In the genomic region with DNA sequence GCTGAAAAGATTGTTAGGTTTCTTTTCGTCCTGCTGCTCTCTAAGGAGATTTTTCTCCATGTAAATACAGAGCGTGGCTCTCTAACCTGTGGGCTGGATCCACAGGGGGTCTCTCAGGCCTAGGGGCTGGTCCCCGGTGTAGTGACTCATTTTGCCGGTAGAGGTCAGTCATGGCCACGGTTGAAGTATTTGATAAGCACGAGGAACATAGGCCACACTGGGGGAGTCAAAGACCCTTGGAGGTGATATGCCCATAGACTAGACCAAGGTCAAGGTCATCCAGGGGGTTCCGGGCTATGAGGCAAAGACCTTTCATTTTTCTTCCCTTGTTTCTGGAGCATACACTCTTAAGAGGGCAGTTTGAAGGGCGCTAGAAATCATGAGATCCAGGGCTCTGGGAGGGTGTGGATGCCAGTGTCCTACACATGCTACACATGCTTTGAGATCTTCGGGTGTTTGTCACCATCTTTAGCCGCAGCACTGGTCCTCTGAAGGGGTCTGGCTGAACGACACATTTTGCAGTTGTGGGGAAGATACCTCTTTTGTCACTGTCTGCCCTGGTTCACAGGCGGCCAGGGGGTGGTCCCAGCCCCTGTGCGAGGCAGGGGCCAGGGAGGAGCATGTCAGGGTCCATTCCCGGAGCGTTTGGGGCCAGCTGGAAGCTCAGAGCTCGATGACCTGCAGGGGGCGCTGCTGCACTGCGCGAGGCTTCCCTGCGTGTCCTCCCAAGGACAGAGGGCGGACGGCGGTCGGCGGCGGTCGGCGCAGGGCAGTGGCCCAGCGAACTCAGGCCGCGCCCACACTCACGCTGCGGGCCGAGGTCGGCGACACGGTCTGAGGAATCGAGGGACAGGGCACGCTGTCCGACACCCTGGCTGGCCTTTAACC, we compare ENCODE assay signal across 8 mouse cellular contexts.
A peak's percentile ranks its signal among the peaks of the same experiment; 100 is the strongest.
DNase-seq lines count a peak whose midpoint lies in the region; ATAC-seq lines count a peak whose summit lies in the region.

No protein-coding gene starts in this region.

- intact Hi-C loops in left cerebral cortex, postnatal 25 days (cut with DNase I), result loop anchor here (2.0 to 10.0 kb wide), 5 partner anchors 162 to 1576 kb away; no protein-coding TSS in a partner anchor

- peak overlapping the region; percentile 43 for H3K4me3 ChIP-seq in intestine, embryonic 16.5 days (ENCODE audit: low read length)

- H3K4me1 ChIP-seq in intestine, embryonic 16.5 days (ENCODE audit: control insufficient read depth, insufficient read depth, low read length), result peaks cover 4% of the 10 kb centered on the region

- ATAC-seq in intestine, embryonic 16.5 days, result peak; percentile 94
- no peak for ATAC-seq in erythroid progenitor cell, adult 5-6 weeks (replicated peaks; ENCODE audit: low FRiP score, poor library complexity, severe bottlenecking)

- DNase-seq in adrenal gland, postnatal 10 days, result peak; percentile 96
- DNase-seq in embryo, embryonic 10.5 days (ENCODE audit: low spot score), result peak; percentile 95
- DNase-seq in gastrocnemius, postnatal 4 days (ENCODE audit: low spot score in 2 of 2), result peak; percentile 80 to 84
- DNase-seq in left cerebral cortex, postnatal 25 days (ENCODE audit: low spot score in 2 of 2), result peak; percentile 85 to 89
- DNase-seq in mesoderm, embryonic 11.5 days (ENCODE audit: low read depth, low spot score), result peak; percentile 94
- DNase-seq in skeletal muscle tissue, adult 2 months (ENCODE audit: low read depth, low spot score), result peak; percentile 7

- H3K36me3 ChIP-seq in intestine, embryonic 16.5 days (ENCODE audit: control insufficient read depth, insufficient read depth, low read length), result no peaks in the 10 kb centered on the region

- H3K27me3 ChIP-seq in intestine, embryonic 16.5 days (replicated peaks; ENCODE audit: control insufficient read depth, insufficient read depth, low read length), result no peaks in the 10 kb centered on the region

- no peaks in the 10 kb centered on the region for H3K9me3 ChIP-seq in intestine, embryonic 16.5 days (ENCODE audit: control insufficient read depth, low read length)

- H3K4me2 ChIP-seq in intestine, embryonic 16.5 days (ENCODE audit: low read depth, low read length), result peak overlapping the region; percentile 66

- 5% methylated on average over 40 of the region's 40 CpGs for WGBS in intestine, embryonic 16.5 days

- no peak overlapping the region for H3K27ac ChIP-seq in intestine, embryonic 16.5 days (ENCODE audit: low read length)

- peak overlapping the region; percentile 26; the same call in 1 of the 2 replicates for H3K9ac ChIP-seq in intestine, embryonic 16.5 days (ENCODE audit: low read depth, low read length)

Comparison
In these comparisons a context has a peak if more than half of its experiments do, and no peak if none do; other contexts are left out.
1. DNase-seq: peak in every context shown above with its lines; median percentile 96 in adrenal gland, postnatal 10 days; 95 in embryo, embryonic 10.5 days; 94 in mesoderm, embryonic 11.5 days; 87 in left cerebral cortex, postnatal 25 days; 82 in gastrocnemius, postnatal 4 days; 7 in skeletal muscle tissue, adult 2 months.